In genomic region chr6:112197445-112197844, GRCm38 (mm10) we compare ENCODE assay signal across 8 mouse cellular contexts.
DNase-seq lines count a peak whose midpoint lies in the region; ATAC-seq and TF ChIP-seq lines count a peak whose summit lies in the region.

No protein-coding gene starts in this region.

- TF ChIP-seq EP300 in heart, adult 2 months (IDR thresholded peaks at IDR 0.05; ENCODE audit: insufficient read depth, low read depth, low read length), result peak; percentile 53; the same call in 1 of the 2 replicates

- H3K4me1 ChIP-seq in embryonic facial prominence, embryonic 12.5 days, result no peaks in the 10 kb centered on the region
- H3K4me1 ChIP-seq in heart, adult 2 months (ENCODE audit: control insufficient read depth, insufficient read depth, low read length), result no peaks in the 10 kb centered on the region
- H3K4me1 ChIP-seq in kidney, adult 2 months (ENCODE audit: control insufficient read depth, insufficient read depth, low read length), result no peaks in the 10 kb centered on the region
- no peaks in the 10 kb centered on the region for H3K4me1 ChIP-seq in limb, embryonic 10.5 days
- no peaks in the 10 kb centered on the region for H3K4me1 ChIP-seq in midbrain, embryonic 16.5 days (ENCODE audit: control insufficient read depth, insufficient read depth, low read length)

- peak overlapping the region; percentile 35 for H3K4me2 ChIP-seq in embryonic facial prominence, embryonic 12.5 days (replicated peaks)
- peak overlapping the region; percentile 53 for H3K4me2 ChIP-seq in midbrain, embryonic 16.5 days (ENCODE audit: low read length)

- H3K27ac ChIP-seq in embryonic facial prominence, embryonic 12.5 days, result no peak overlapping the region
- no peak overlapping the region for H3K27ac ChIP-seq in heart, adult 2 months
- H3K27ac ChIP-seq in kidney, adult 2 months (ENCODE audit: insufficient read depth, low read depth, low read length), result no peak overlapping the region
- H3K27ac ChIP-seq in limb, embryonic 10.5 days, result no peak overlapping the region
- H3K27ac ChIP-seq in midbrain, embryonic 16.5 days (ENCODE audit: low read length), result no peak overlapping the region

- DNase-seq in 3134 (ENCODE audit: extremely low read depth, insufficient read length, low spot score), result peak; percentile 66
- peak; percentile 78 for DNase-seq in adrenal gland, postnatal 25 days
- peak; percentile 77 for DNase-seq in heart, adult 2 months
- DNase-seq in kidney, adult 2 months, result peak; percentile 85
- DNase-seq in limb, embryonic 10.5 days (ENCODE audit: low spot score), result peak; percentile 83
- DNase-seq in spleen, postnatal 4 days (ENCODE audit: low spot score in 2 of 2), result peak; percentile 54 to 79

- WGBS in embryonic facial prominence, embryonic 12.5 days, result 9% methylated on average over 16 of the region's 16 CpGs
- WGBS in heart, adult 2 months, result 7% methylated on average over 16 of the region's 16 CpGs
- WGBS in kidney, adult 2 months, result 9% methylated on average over 16 of the region's 16 CpGs
- WGBS in limb, embryonic 10.5 days, result 10% methylated on average over 16 of the region's 16 CpGs
- WGBS in midbrain, embryonic 16.5 days, result 9% methylated on average over 16 of the region's 16 CpGs

- H3K79me2 ChIP-seq in heart, adult 2 months (replicated peaks; ENCODE audit: control insufficient read depth, insufficient read depth, low read length), result no peaks in the 10 kb centered on the region

- no peak for TF ChIP-seq POLR2A in heart, adult 2 months (IDR thresholded peaks at IDR 0.05; ENCODE audit: insufficient read depth, low read depth, low read length)
- TF ChIP-seq POLR2A in kidney, adult 2 months (IDR thresholded peaks at IDR 0.05; ENCODE audit: low read depth, low read length), result no peak

- H3K9ac ChIP-seq in embryonic facial prominence, embryonic 12.5 days, result no peak overlapping the region
- H3K9ac ChIP-seq in heart, adult 2 months (ENCODE audit: low read depth, low read length), result no peak overlapping the region
- 0 out of 2 replicates have a peak overlapping the region, but pooled peaks have one; percentile 44 for H3K9ac ChIP-seq in midbrain, embryonic 16.5 days (ENCODE audit: low read depth, low read length)

- H3K36me3 ChIP-seq in embryonic facial prominence, embryonic 12.5 days, result no peaks in the 10 kb centered on the region
- H3K36me3 ChIP-seq in heart, adult 2 months (ENCODE audit: control insufficient read depth, insufficient read depth, low read length), result no peaks in the 10 kb centered on the region
- H3K36me3 ChIP-seq in kidney, adult 2 months (ENCODE audit: control insufficient read depth, insufficient read depth, low read length), result no peaks in the 10 kb centered on the region
- no peaks in the 10 kb centered on the region for H3K36me3 ChIP-seq in limb, embryonic 10.5 days
- no peaks in the 10 kb centered on the region for H3K36me3 ChIP-seq in midbrain, embryonic 16.5 days (ENCODE audit: control insufficient read depth, insufficient read depth, low read length)

- peak; percentile 95 for TF ChIP-seq CTCF in heart, adult 2 months (IDR thresholded peaks at IDR 0.05)
- TF ChIP-seq CTCF in kidney, adult 2 months (conservative IDR thresholded peaks at IDR 0.05; ENCODE audit: insufficient read depth, insufficient read length, low read depth, low read length), result peak; percentile 95

- no peaks in the 10 kb centered on the region for H3K9me3 ChIP-seq in embryonic facial prominence, embryonic 12.5 days
- H3K9me3 ChIP-seq in limb, embryonic 10.5 days (replicated peaks), result no peaks in the 10 kb centered on the region
- H3K9me3 ChIP-seq in midbrain, embryonic 16.5 days (replicated peaks; ENCODE audit: control insufficient read depth, low read length, poor library complexity, severe bottlenecking), result no peaks in the 10 kb centered on the region

- 0 out of 2 replicates have a peak, but pooled peaks have one; percentile 43 for ATAC-seq in embryonic facial prominence, embryonic 12.5 days (ENCODE audit: insufficient number of reproducible peaks, insufficient read depth, low FRiP score, low TSS enrichment)
- peak; percentile 80 for ATAC-seq in midbrain, embryonic 16.5 days

- 0 out of 2 replicates have a peak, but pooled peaks cover 3% of the 10 kb centered on the region for H3K27me3 ChIP-seq in embryonic facial prominence, embryonic 12.5 days
- H3K27me3 ChIP-seq in heart, adult 2 months (ENCODE audit: control insufficient read depth, insufficient read depth, low read length), result no peaks in the 10 kb centered on the region
- H3K27me3 ChIP-seq in kidney, adult 2 months (replicated peaks; ENCODE audit: control insufficient read depth, insufficient read depth, low read length), result no peaks in the 10 kb centered on the region
- no peaks in the 10 kb centered on the region for H3K27me3 ChIP-seq in limb, embryonic 10.5 days (ENCODE audit: low read depth, poor library complexity, severe bottlenecking)
- H3K27me3 ChIP-seq in midbrain, embryonic 16.5 days (ENCODE audit: control insufficient read depth, insufficient read depth, low read depth, low read length), result no peaks in the 10 kb centered on the region

- intact Hi-C loops in heart, adult 2 months (cut with DNase I), result no loop called here

- no peak overlapping the region for H3K4me3 ChIP-seq in embryonic facial prominence, embryonic 12.5 days
- H3K4me3 ChIP-seq in heart, adult 2 months, result no peak overlapping the region; the same call in 1 of the 2 replicates
- H3K4me3 ChIP-seq in kidney, adult 2 months (ENCODE audit: insufficient read depth, low read depth, low read length), result no peak overlapping the region
- H3K4me3 ChIP-seq in limb, embryonic 10.5 days, result no peak overlapping the region
- peak overlapping the region; percentile 15 for H3K4me3 ChIP-seq in midbrain, embryonic 16.5 days (ENCODE audit: low read depth, low read length)
